Mouse (Mus musculus) liver, embryonic 14.5 days (tissue): ENCODE results near the gene Zar1l. TPM values are rescaled to one million over a fixed set of nuclear protein-coding genes. Genes with fewer than 3 reads are reported as not detected.
A peak's percentile ranks its signal among the peaks of the same experiment; 100 is the strongest.
"Not testable (repeated sequence)": the region's sequence is repeated elsewhere in the genome, so short reads cannot be mapped to it uniquely, and the experiment has no call there.

Experiments
- ATAC-seq: fragments of 200-750 bp; cut with Nextera tagmentation; 2 replicates; pipeline ENCODE4 v1.8.0; 2017; ENCODE audit warnings: moderate number of reproducible peaks, mild to moderate bottlenecking, moderate library complexity; ENCODE audit not compliant: insufficient read depth
- DNase-seq, 3 experiments: peaks; one replicate each; pipeline ENCODE4 v3.0.0-alpha.2; 2012 to 2013; ENCODE audit warnings: low read depth in 3 of 3, low spot score in 3 of 3
- H3K27ac ChIP-seq: fragments of 300-500 bp; sonication (generic); 2 replicates; pipeline ENCODE4 v1.5.1; 2014; ENCODE audit warnings: moderate library complexity, mild to moderate bottlenecking, control low read depth, inconsistent platforms
- H3K27me3 ChIP-seq: fragments of 300-500 bp; sonication (generic); 2 replicates; pipeline ENCODE4 v1.6.1; 2014; ENCODE audit warnings: mild to moderate bottlenecking, low read length, moderate library complexity; ENCODE audit not compliant: control insufficient read depth, insufficient read depth
- H3K36me3 ChIP-seq: fragments of 300-500 bp; sonication (generic); replicated peaks from 2 replicates; pipeline ENCODE4 v1.6.1; 2014; ENCODE audit warnings: low read depth; ENCODE audit not compliant: control insufficient read depth, insufficient read depth
- H3K4me1 ChIP-seq, 2 experiments: fragments of 200-500 bp in 1 of 2; fragments of 300-500 bp in 1 of 2; sonication (generic) in 1 of 2; replicated peaks; 2 replicates each; pipeline ENCODE4 v1.6.1; 2012 to 2014; ENCODE audit warnings: antibody characterized with exemption in 1 of 2, inconsistent platforms in 1 of 2, low read length in 1 of 2; ENCODE audit not compliant: control insufficient read depth in 2 of 2, insufficient read depth in 2 of 2
- H3K4me2 ChIP-seq: fragments of 300-500 bp; sonication (generic); 2 replicates; pipeline ENCODE4 v1.6.1; 2014; ENCODE audit warnings: low read depth, mild to moderate bottlenecking, control low read depth, moderate library complexity
- H3K4me3 ChIP-seq, 2 experiments: fragments of 200-500 bp in 1 of 2; fragments of 300-500 bp in 1 of 2; sonication (generic) in 1 of 2; 2 replicates each; pipeline ENCODE4 v1.5.1; 2012 to 2014; ENCODE audit warnings: low read depth in 2 of 2, low read length in 2 of 2, mild to moderate bottlenecking in 2 of 2, control low read depth in 1 of 2, inconsistent platforms in 1 of 2, moderate library complexity in 1 of 2; ENCODE audit not compliant: insufficient read depth in 1 of 2
- H3K9ac ChIP-seq: fragments of 300-500 bp; sonication (generic); replicated peaks from 2 replicates; pipeline ENCODE4 v1.6.1; 2014; ENCODE audit warnings: mild to moderate bottlenecking, control low read depth, moderate library complexity
- H3K9me3 ChIP-seq: fragments of 300-500 bp; sonication (generic); 2 replicates; pipeline ENCODE4 v1.6.1; 2016; ENCODE audit warnings: low read length, mixed read lengths; ENCODE audit not compliant: control insufficient read depth
- CTCF ChIP-seq: IDR thresholded peaks from 2 replicates; pipeline ENCODE4 v1.5.1; 2016; ENCODE audit warnings: antibody characterized with exemption, low read depth, control low read depth
- EP300 ChIP-seq: IDR thresholded peaks from 2 replicates; pipeline ENCODE4 v1.6.1; 2016; ENCODE audit warnings: antibody characterized with exemption, low read depth
- WGBS: fragments of 180-500 bp; shearing (Covaris S2); extraction: QIAGEN DNeasy Blood & Tissue Kit; methylation state at CpG from one replicate; pipeline ENCODE4 v1.1.7; 2014; ENCODE audit not compliant: insufficient replicate concordance; 5-methylcytosine and 5-hydroxymethylcytosine counted together
- polyA plus RNA-seq, 2 experiments: library from polyadenylated mRNA; depleted of rRNA in 1 of 2; stranded (reverse) in 1 of 2; unstranded in 1 of 2; fragments of >200 nt; fragmentation: Nextera tagmentation in 1 of 2; extraction: Ambion mirVana in 1 of 2; gene quantifications; 2 replicates each; pipeline versions ENCODE4 v1.2.1 to v1.2.3; 2012 to 2014

The Zar1l gene
- polyA plus RNA-seq, 2 experiments, result not detected

- Histone ChIP-seq H3K36me3 (no peaks in the 10 kb centered on the region), H3K27me3 (no peaks in the 10 kb centered on the region), H3K27ac (no peak overlapping the region), H3K9me3 (no peaks in the 10 kb centered on the region), H3K4me2 (no peak overlapping the region), H3K4me1 (no peaks in the 10 kb centered on the region), H3K9ac (no peak overlapping the region), H3K4me3 (no peak overlapping the region)
- no peak for ATAC-seq
- 63% methylated on average over 1 of the region's 1 CpGs for WGBS
- TF ChIP-seq EP300 (no peak), CTCF (no peak)
- no peak for DNase-seq
Observed at GRCm38 (mm10) chr5:150514027-150514426, 3.9 kb downstream of the Zar1l start.

- Histone ChIP-seq H3K27me3 (no peaks in the 10 kb centered on the region), H3K36me3 (no peaks in the 10 kb centered on the region), H3K4me3 (no peak overlapping the region), H3K4me2 (no peak overlapping the region), H3K4me1 (no peaks in the 10 kb centered on the region), H3K9me3 (no peaks in the 10 kb centered on the region), H3K9ac (no peak overlapping the region), H3K27ac (no peak overlapping the region)
- DNase-seq (no peak), ATAC-seq (no peak)
- 71% methylated on average over 4 of the region's 4 CpGs for WGBS
- peak; percentile 34 for TF ChIP-seq CTCF
- no peak for TF ChIP-seq EP300
Observed at GRCm38 (mm10) chr5:150513264-150513663, 4.7 kb downstream of the Zar1l start.

- Histone ChIP-seq H3K9me3 (no peaks in the 10 kb centered on the region), H3K4me1 (no peaks in the 10 kb centered on the region), H3K4me3 (no peak overlapping the region), H3K4me2 (no peak overlapping the region), H3K27ac (no peak overlapping the region), H3K36me3 (no peaks in the 10 kb centered on the region), H3K27me3 (no peaks in the 10 kb centered on the region), H3K9ac (no peak overlapping the region)
- ATAC-seq (no peak), DNase-seq (no peak)
- TF ChIP-seq EP300 (no peak), CTCF (no peak)
- 49% methylated on average over 6 of the region's 6 CpGs for WGBS
Observed at GRCm38 (mm10) chr5:150510451-150511225, 7.3 kb downstream of the Zar1l start.

DNA sequence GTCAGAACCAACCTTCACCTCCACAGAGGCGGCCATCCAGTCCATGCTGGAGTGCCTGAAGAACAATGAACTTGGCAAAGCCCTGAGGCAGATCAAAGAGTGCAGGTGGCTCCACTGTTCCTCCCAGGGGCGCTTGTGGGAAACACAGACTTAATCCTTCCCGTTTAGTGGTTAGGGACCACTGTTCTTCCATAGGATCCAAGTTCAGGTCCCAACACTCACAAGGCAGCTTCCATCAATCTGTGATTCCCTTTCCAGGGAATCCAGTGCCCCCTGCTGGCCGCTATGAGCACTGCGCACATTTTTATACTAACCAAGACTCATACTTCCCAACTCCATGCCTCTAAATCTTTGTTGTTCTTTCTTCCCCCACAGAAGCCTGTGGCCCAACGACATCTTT, 22.2 kb downstream of the Zar1l start:
- H3K36me3 ChIP-seq, result no peaks in the 10 kb centered on the region
- H3K27me3 ChIP-seq, result no peaks in the 10 kb centered on the region
- TF ChIP-seq EP300 (no peak), CTCF (peak; percentile 86)
- WGBS, result 31% methylated on average over 6 of the region's 6 CpGs
- no peak overlapping the region for H3K27ac ChIP-seq
- no peaks in the 10 kb centered on the region for H3K9me3 ChIP-seq
- no peaks in the 10 kb centered on the region for H3K4me1 ChIP-seq
- no peak overlapping the region for H3K4me2 ChIP-seq
- ATAC-seq (no peak), DNase-seq (peak in 2 of 3 experiments; percentile 6 to 23)
- no peak overlapping the region for H3K4me3 ChIP-seq
- H3K9ac ChIP-seq, result no peak overlapping the region

DNA sequence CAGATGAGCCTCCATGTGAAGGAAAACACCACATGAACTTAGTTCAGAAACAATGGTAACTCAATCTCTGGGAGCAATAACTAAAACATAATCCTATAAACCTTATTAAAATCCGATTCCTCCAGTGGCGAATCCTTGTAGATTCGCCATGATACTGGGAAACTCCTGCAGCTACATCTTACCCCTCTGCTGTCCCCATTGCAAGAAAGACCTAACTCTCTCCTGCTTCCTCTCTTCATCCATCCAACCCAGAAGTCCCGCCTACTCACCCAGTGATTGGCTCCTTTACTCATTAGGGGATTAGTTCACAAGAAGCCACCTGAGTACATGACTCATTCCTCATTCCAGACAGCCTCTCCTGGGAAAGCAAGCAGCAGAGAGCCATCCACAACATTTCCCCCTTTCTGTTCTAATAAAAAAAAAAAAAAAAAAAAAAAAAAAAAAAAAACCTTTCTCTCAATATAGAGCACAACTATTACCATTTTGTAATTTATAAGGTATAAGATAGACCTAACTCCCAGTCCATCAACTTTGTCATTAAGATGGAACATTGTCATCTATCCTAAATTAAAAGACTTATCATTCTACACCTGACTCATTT, 26.3 kb downstream of the Zar1l start:
- not testable (repeated sequence) for H3K4me3 ChIP-seq, DNase-seq, H3K36me3 ChIP-seq, ATAC-seq, H3K4me1 ChIP-seq, H3K9ac ChIP-seq, H3K9me3 ChIP-seq, H3K27ac ChIP-seq, H3K4me2 ChIP-seq, H3K27me3 ChIP-seq
- WGBS, result 68% methylated on average over 4 of the region's 4 CpGs
